Mouse (Mus musculus): ENCODE measurements at regions not wholly inside any gene's neighbourhood (a gene's known extent, or its start where the extent isn't known, plus 50 kb on each side); places are given as distances from the start of the nearest gene placed in this dataset.

GRCm38 (mm10) chr4:87501791-87502190 lies 271.5 kb upstream of the Slc24a2 start:
- DNase-seq, result no peak

DNA sequence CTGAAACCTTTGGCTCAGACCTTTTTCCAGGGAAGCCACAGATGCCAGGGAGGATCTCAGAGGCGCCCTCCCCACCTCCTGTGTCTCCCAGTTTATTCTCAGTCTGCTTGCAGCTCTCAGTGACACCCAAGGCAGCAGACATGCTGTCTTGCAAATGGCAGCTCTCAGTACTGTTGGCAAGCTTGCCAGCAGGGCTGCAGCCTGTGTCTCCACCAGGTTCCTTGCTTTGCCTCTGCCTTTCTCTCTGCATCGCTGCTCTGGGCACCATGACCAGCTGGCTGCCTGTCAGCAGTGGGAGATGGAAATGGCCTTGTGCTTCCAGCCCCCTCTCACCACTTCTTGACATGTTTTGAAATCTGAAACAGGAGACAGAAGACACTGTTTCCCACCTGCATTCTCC lies 270.2 kb upstream of the Slc24a2 start:
- DNase-seq, result no peak

- no peak for DNase-seq
Observed at GRCm38 (mm10) chr4:87487798-87488197, 257.5 kb upstream of the Slc24a2 start.

DNA sequence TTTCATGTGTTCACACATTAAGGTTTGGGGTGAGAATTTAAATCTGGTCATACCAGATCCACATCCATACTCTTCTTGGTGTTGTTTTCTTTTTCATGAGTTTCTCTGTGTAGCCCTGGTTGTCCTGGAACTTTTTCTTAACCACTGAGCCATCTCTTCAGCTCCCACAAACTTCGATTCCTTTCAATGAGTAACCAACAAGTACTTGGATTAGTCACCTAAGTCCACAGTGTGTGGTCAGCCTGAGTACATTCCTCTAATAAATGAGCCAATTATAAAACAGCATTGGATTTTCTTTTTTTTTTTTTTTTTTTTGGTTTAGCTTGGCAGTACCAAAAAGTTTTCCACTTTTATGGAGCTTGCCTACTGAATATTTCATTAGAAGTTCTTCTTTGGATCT lies 245.3 kb upstream of the Slc24a2 start:
- no peak for DNase-seq

GRCm38 (mm10) chr4:87473331-87474039 lies 243.2 kb upstream of the Slc24a2 start:
- DNase-seq, result no peak

GRCm38 (mm10) chr4:87472787-87473186 lies 242.5 kb upstream of the Slc24a2 start:
- no peak for DNase-seq

DNA sequence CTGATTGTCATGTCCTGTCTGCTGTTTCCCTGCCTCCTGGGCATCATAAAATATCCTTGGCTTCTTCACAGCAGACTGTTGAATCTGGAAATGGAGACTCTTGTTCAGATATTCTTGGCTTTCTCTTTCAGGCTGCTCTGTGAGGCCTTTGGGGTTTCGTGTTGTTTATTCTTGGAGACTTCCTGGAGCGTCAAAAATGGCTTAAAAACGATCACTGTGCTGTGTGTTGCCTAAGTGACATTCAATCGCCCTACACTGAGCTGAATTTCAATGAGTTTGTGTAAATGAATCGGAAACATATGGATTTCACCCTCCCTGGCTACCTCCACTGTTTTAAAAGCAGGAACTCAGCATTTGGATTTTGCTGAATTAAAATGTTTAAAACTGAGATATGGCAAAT lies 241.1 kb upstream of the Slc24a2 start:
- no peak for DNase-seq

DNA sequence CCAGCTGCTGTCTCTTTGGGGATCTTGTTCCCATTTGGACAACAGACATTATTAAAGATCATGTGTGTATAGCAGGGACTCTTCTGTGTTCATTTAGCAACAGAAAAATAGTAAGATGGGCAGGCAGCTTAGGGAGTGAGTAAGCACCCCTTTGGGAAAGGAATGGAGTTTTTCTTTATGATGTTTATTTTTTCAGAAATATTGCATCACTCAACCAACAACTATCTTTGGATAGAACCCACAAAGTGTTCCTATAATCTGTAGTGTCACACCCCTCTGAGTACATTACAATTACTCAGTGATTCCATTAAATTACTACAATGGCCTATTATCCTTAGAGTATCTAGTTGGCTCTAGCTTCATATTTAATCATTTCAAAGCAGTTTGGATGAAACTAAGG lies 237.3 kb upstream of the Slc24a2 start:
- no peak for DNase-seq

DNA sequence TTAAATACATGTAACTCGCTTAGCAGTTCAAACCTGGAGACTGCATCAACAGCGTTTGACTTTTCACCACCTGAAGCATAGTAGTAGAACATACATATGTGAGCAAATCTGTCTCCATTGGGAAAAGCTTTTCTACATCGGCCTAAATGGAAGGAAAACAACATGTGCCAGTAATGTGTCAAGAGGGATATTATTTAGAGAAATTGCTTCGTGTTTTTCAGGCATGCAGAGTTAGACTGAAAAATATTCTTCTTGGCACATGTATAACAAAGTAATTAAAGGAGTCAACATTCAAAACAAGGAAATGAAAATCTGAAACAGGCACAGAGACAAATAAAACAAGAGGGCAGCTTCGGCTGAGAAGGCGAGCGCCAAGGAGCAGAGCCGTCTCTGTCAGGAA lies 236.7 kb upstream of the Slc24a2 start:
- no peak for DNase-seq

- no peak for DNase-seq
Observed at GRCm38 (mm10) chr4:87461181-87461912, 231.1 kb upstream of the Slc24a2 start.

GRCm38 (mm10) chr4:87455863-87456578 lies 225.7 kb upstream of the Slc24a2 start:
- no peak for DNase-seq

GRCm38 (mm10) chr4:87452122-87452521 lies 221.8 kb upstream of the Slc24a2 start:
- DNase-seq, result no peak

DNA sequence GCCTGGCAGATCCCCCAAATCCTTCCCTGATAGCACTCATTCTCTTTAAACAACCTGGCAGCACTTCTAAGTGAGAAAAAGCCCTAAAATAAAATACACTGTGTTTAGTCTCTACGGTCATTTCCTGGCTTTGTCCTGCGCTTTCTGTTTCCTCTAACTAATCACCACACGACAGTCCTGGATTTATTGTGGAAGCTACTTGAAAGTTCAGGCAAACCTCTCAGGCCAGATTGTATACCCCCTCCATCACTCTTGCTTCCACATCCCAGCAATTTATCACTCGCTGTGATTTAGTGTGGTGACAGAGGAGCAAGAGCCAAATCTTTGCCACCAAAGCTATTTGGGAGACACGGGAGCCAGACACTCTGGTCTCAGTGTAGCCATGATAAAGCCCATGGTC lies 221.0 kb upstream of the Slc24a2 start:
- DNase-seq, result no peak

GRCm38 (mm10) chr4:87448338-87448737 lies 218.1 kb upstream of the Slc24a2 start:
- no peak for DNase-seq

GRCm38 (mm10) chr4:87446856-87447255 lies 216.6 kb upstream of the Slc24a2 start:
- no peak for DNase-seq

GRCm38 (mm10) chr4:87434136-87434535 lies 203.9 kb upstream of the Slc24a2 start:
- DNase-seq, result no peak

- no peak for DNase-seq
Observed at GRCm38 (mm10) chr4:87428374-87428773, 198.1 kb upstream of the Slc24a2 start.

- DNase-seq, result no peak
Observed at GRCm38 (mm10) chr4:87424066-87424465, 193.8 kb upstream of the Slc24a2 start.

GRCm38 (mm10) chr4:87422588-87422987 lies 192.3 kb upstream of the Slc24a2 start:
- DNase-seq, result no peak

GRCm38 (mm10) chr4:87403354-87403753 lies 173.1 kb upstream of the Slc24a2 start:
- no peak for DNase-seq

GRCm38 (mm10) chr4:87402173-87402556 lies 171.9 kb upstream of the Slc24a2 start:
- DNase-seq, result no peak

DNA sequence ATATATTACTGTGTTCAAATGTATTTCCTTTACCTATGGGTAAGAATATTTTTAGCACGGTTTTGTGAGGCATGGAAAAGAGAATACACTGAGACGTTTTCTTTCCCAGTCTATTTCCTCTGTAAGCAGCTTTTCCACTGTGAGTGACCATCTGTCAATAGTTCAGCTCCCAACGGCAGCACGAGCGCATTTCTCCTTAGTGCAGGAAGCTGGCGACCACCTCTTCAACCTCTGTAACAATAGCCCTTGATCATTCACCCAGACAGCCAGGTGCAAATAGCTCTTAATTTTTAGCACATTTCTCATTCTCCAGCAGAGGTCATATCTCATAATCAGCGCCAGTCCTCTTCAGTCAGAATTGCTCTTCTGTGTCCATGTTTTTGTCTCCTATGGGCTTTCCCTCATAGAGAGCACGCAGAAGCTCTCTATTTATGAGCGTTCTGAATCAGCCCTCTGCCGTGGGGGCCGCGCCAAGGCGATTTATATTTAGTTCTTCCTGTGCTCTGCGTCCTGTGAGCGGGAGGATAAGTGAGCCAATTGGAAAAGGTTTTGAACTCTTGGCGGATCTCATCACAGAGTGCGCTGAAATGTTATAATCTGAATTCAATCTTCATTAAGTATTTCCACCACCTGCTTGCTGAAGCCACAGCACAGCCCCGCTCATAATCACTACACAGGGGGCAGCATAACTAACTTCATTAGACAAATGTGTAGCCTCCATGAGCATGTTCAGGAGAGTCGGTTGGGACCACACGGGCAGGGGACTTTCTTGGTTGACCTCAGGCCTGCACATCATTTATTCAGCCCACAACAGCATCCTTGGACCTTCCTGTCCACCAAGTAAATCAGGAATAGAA lies 171.3 kb upstream of the Slc24a2 start:
- peak; percentile 42 for DNase-seq

DNA sequence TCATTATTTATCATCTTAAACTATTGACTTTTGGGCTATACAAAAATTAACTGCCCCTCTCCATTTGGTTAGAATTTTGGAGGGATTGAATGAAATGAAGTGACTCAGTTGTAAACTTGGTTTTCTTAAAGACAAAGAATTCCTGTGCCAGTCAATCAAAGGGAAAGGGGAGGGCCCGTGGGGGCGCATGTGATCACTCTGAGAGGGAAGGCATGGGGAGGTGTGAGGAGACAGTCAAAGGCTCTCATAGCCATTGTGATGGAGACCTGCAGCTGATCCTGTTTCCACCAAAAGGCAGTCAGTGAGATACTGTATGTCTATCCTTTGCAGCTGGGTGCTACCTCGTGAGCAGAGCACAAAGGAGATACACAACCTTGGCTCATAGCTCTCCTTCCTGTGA lies 156.6 kb upstream of the Slc24a2 start:
- DNase-seq, result no peak

All from cerebellum, adult 11 months (tissue).